Mouse (Mus musculus) hindbrain, embryonic 10.5 days (tissue): ENCODE measurements at regions not wholly inside any gene's neighbourhood (a gene's known extent, or its start where the extent isn't known, plus 50 kb on each side); places are given as distances from the start of the nearest gene placed in this dataset.

Experiments
- DNase-seq: peaks from one replicate; pipeline ENCODE4 v3.0.0-alpha.2; 2017; ENCODE audit warnings: low spot score
- H3K27ac ChIP-seq: fragments of 300-500 bp; sonication (generic); 2 replicates; pipeline ENCODE4 v1.5.1; 2016; ENCODE audit warnings: mild to moderate bottlenecking, moderate library complexity
- H3K27me3 ChIP-seq: fragments of 300-500 bp; sonication (generic); 2 replicates; pipeline ENCODE4 v1.6.1; 2016; ENCODE audit warnings: mild to moderate bottlenecking; ENCODE audit not compliant: poor library complexity, insufficient read depth, severe bottlenecking
- H3K36me3 ChIP-seq: fragments of 300-500 bp; sonication (generic); 2 replicates; pipeline ENCODE4 v1.6.1; 2016; ENCODE audit warnings: mild to moderate bottlenecking, moderate library complexity
- H3K4me1 ChIP-seq: fragments of 300-500 bp; sonication (generic); replicated peaks from 2 replicates; pipeline ENCODE4 v1.6.1; 2016; ENCODE audit warnings: mild to moderate bottlenecking
- H3K4me3 ChIP-seq: fragments of 300-500 bp; sonication (generic); 2 replicates; pipeline ENCODE4 v1.5.1; 2016; ENCODE audit warnings: mild to moderate bottlenecking, moderate library complexity
- H3K9me3 ChIP-seq: fragments of 300-500 bp; sonication (generic); 2 replicates; pipeline ENCODE4 v1.6.1; 2016; ENCODE audit warnings: mild to moderate bottlenecking, moderate library complexity
- WGBS: fragments of 180-500 bp; shearing (Covaris S2); methylation state at CpG from one replicate; pipeline ENCODE4 v1.1.7; 2016; 5-methylcytosine and 5-hydroxymethylcytosine counted together

DNA sequence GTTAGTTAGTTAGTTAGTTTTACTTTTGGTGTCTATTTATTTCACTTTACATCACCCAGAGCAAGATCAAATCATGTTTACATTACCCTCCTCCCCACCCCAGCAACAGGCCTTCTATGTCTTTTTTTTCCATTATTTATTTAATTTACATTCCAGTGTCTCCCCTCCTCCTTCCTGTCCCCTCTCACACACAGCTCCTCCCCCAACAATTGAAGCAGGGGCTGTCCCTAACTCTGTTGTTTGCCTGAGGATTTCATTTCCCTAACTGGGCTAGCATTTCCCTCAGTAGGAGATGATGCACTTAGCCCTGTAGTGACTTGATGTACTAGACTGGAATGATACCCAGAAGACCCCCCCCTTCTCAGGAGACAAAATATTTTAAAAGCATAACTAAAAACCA, 249.9 kb upstream of the Ldb2 start:
- no peak overlapping the region for H3K4me3 ChIP-seq
- 0 out of 2 replicates have a peak, but pooled peaks cover 3% of the 10 kb centered on the region for H3K4me1 ChIP-seq
- H3K9me3 ChIP-seq: no peaks in the 10 kb centered on the region
- no peaks in the 10 kb centered on the region for H3K36me3 ChIP-seq
- H3K27ac ChIP-seq: no peak overlapping the region
- DNase-seq: no peak
- H3K27me3 ChIP-seq: no peaks in the 10 kb centered on the region

GRCm38 (mm10) chr5:45042914-45043313, 243.4 kb upstream of the Ldb2 start:
- no peak for DNase-seq
- Histone ChIP-seq H3K9me3 (no peaks in the 10 kb centered on the region), H3K4me3 (no peak overlapping the region), H3K36me3 (no peaks in the 10 kb centered on the region), H3K4me1 (no peaks in the 10 kb centered on the region), H3K27me3 (no peaks in the 10 kb centered on the region), H3K27ac (no peak overlapping the region)
- WGBS: 83% methylated on average over 2 of the region's 2 CpGs

- no peaks in the 10 kb centered on the region for H3K4me1 ChIP-seq
- H3K27me3 ChIP-seq: no peaks in the 10 kb centered on the region
- no peaks in the 10 kb centered on the region for H3K9me3 ChIP-seq
- H3K4me3 ChIP-seq: no peak overlapping the region
- DNase-seq: no peak
- H3K36me3 ChIP-seq: no peaks in the 10 kb centered on the region
- 90% methylated on average over 1 of the region's 1 CpGs for WGBS
- no peak overlapping the region for H3K27ac ChIP-seq
Observed at GRCm38 (mm10) chr5:45036430-45036829, 236.9 kb upstream of the Ldb2 start.

- H3K27ac ChIP-seq: no peak overlapping the region
- no peak overlapping the region for H3K4me3 ChIP-seq
- DNase-seq: no peak
- no peaks in the 10 kb centered on the region for H3K9me3 ChIP-seq
- WGBS: 81% methylated on average over 1 of the region's 1 CpGs
- 0 out of 2 replicates have a peak, but pooled peaks cover under 1% of the 10 kb centered on the region for H3K4me1 ChIP-seq
- H3K27me3 ChIP-seq: no peaks in the 10 kb centered on the region
- no peaks in the 10 kb centered on the region for H3K36me3 ChIP-seq
Observed at GRCm38 (mm10) chr5:45033146-45033545, 233.7 kb upstream of the Ldb2 start.

DNA sequence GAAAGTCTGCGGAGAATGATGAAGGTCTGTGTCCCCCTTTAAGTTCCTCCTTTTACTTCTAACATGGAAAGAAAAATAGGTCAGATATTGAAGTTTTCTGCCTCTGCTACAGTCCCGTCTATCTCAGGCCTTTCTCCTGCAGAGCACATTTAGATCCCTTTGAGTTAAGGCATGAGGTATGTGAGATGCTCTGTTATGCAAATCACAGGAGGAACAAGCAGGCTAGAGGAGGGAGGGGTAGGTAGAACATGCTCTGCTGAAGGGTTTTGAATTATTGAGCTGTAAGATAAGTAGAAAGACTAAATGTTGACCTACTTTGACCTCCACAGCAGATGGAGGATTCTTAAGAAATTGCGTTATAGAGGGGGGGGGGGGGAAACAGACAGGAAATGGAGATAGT, 228.4 kb upstream of the Ldb2 start:
- H3K4me3 ChIP-seq: no peak overlapping the region
- DNase-seq: no peak
- no peaks in the 10 kb centered on the region for H3K27me3 ChIP-seq
- H3K9me3 ChIP-seq: no peaks in the 10 kb centered on the region
- 26% methylated on average over 3 of the region's 3 CpGs for WGBS
- H3K4me1 ChIP-seq: peaks cover 6% of the 10 kb centered on the region; the same call in 1 of the 2 replicates
- H3K36me3 ChIP-seq: no peaks in the 10 kb centered on the region
- H3K27ac ChIP-seq: no peak overlapping the region

- Histone ChIP-seq H3K4me1 (peaks cover 6% of the 10 kb centered on the region; the same call in 1 of the 2 replicates), H3K27ac (no peak overlapping the region), H3K9me3 (no peaks in the 10 kb centered on the region), H3K36me3 (no peaks in the 10 kb centered on the region), H3K4me3 (no peak overlapping the region), H3K27me3 (no peaks in the 10 kb centered on the region)
- 91% methylated on average over 2 of the region's 2 CpGs for WGBS
- DNase-seq: no peak
Observed at GRCm38 (mm10) chr5:45025383-45025782, 225.9 kb upstream of the Ldb2 start.

- H3K27me3 ChIP-seq: no peaks in the 10 kb centered on the region
- H3K36me3 ChIP-seq: no peaks in the 10 kb centered on the region
- no peak for DNase-seq
- no peak overlapping the region for H3K4me3 ChIP-seq
- H3K9me3 ChIP-seq: no peaks in the 10 kb centered on the region
- H3K4me1 ChIP-seq: no peaks in the 10 kb centered on the region
- 43% methylated on average over 2 of the region's 2 CpGs for WGBS
- no peak overlapping the region for H3K27ac ChIP-seq
Observed at GRCm38 (mm10) chr5:45007930-45008329, 208.4 kb upstream of the Ldb2 start.

DNA sequence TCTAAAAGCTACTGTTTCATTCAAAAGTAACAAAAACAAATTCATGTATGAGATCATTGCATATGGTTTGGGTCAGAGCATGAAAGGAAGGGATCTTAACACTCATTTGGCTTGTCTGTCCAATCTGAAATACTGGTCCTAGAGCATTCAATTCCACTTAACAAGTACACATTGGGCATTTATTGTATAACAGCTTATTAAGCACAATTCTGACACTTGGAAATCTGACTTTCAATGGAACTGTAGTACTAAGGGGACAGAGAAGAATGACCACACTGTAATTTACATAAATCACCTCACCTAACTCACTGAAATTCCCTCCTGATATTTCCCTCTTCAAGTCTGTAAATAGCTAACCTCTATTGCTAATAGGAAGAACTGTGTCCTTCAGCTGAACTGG, 201.5 kb upstream of the Ldb2 start:
- Histone ChIP-seq H3K4me3 (no peak overlapping the region), H3K27ac (no peak overlapping the region), H3K36me3 (no peaks in the 10 kb centered on the region), H3K27me3 (no peaks in the 10 kb centered on the region), H3K4me1 (no peaks in the 10 kb centered on the region), H3K9me3 (no peaks in the 10 kb centered on the region)
- no peak for DNase-seq

- no peak overlapping the region for H3K27ac ChIP-seq
- no peaks in the 10 kb centered on the region for H3K4me1 ChIP-seq
- DNase-seq: no peak
- H3K9me3 ChIP-seq: no peaks in the 10 kb centered on the region
- no peaks in the 10 kb centered on the region for H3K36me3 ChIP-seq
- 82% methylated on average over 3 of the region's 3 CpGs for WGBS
- no peak overlapping the region for H3K4me3 ChIP-seq
- no peaks in the 10 kb centered on the region for H3K27me3 ChIP-seq
Observed at GRCm38 (mm10) chr5:44999032-44999431, 199.6 kb upstream of the Ldb2 start.

DNA sequence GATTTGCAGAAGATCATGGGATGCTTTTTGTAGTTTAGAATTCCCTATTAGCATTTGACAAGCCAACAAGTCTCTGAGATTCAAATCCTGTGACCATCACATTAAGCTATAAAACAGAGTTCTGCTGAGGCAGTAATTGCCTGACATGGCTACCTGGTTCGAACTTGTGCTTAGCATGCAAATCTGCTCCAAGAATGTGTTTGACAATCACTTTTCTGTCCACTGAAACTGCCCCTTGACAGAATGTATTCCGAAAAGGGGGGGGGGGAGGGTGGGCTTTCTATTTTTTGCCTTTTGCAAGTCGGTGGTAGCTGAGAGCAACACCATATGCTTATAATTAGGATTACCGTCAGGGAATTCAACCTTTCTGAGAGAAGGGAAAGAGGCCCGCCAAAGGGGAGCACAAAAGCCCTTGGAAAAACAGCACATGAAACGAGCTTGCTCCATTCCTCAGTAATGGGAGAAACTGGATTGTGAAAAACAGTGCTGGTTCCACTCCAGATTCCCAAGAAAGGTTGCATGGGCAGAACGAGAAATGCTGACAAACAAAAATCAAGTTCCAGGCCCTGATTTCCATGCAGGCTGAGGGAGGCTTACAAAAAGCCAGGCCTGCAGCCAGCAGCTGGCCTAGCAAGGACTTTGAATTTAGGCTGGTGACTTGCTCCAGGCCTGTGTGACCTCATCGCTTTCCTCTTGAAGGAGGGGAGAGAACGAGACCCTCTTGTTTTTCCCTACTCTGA, 176.1 kb upstream of the Ldb2 start:
- DNase-seq: peak; percentile 69
- Histone ChIP-seq H3K27me3 (no peaks in the 10 kb centered on the region), H3K36me3 (no peaks in the 10 kb centered on the region), H3K27ac (peak overlapping the region; percentile 85), H3K4me1 (peaks cover 9% of the 10 kb centered on the region), H3K9me3 (no peaks in the 10 kb centered on the region), H3K4me3 (no peak overlapping the region)
- 34% methylated on average over 9 of the region's 9 CpGs for WGBS

GRCm38 (mm10) chr5:44943023-44943921, 143.8 kb upstream of the Ldb2 start:
- peaks cover 23% of the 10 kb centered on the region for H3K4me1 ChIP-seq
- WGBS: 23% methylated on average over 7 of the region's 7 CpGs
- H3K27ac ChIP-seq: peak overlapping the region; percentile 70
- DNase-seq: peak; percentile 74
- 0 out of 2 replicates have a peak, but pooled peaks cover 5% of the 10 kb centered on the region for H3K27me3 ChIP-seq
- H3K9me3 ChIP-seq: peaks cover 2% of the 10 kb centered on the region; the same call in 1 of the 2 replicates
- no peaks in the 10 kb centered on the region for H3K36me3 ChIP-seq
- no peak overlapping the region for H3K4me3 ChIP-seq

GRCm38 (mm10) chr5:44942575-44942974, 143.1 kb upstream of the Ldb2 start:
- peak overlapping the region; percentile 70 for H3K27ac ChIP-seq

DNA sequence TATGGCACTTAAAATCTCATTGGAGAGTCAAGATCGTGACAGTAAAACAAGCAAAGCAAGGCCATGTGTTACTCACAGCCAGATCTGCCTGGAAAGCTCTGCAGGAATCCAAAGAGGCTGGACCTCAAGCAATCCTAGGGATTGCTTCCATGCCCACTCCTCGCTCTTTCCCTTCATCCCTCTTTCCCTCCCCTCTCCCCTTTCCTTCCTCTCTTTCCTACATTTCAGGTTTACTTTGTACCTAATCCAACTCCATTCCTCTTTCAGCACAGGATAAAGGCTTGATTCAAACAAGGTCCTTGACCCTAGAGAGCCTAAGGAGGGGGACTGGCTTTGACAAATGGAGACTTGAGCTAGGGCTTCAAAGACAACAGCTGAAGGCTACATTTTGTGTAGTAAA, 126.0 kb upstream of the Ldb2 start:
- H3K9me3 ChIP-seq: no peaks in the 10 kb centered on the region
- H3K27me3 ChIP-seq: no peaks in the 10 kb centered on the region
- H3K27ac ChIP-seq: no peak overlapping the region
- no peak overlapping the region for H3K4me3 ChIP-seq
- WGBS: 43% methylated on average over 2 of the region's 2 CpGs
- H3K4me1 ChIP-seq: no peaks in the 10 kb centered on the region
- DNase-seq: no peak
- no peaks in the 10 kb centered on the region for H3K36me3 ChIP-seq

More at GRCm38 (mm10) chr5:44942575-44942974, 143.1 kb upstream of the Ldb2 start:
- H3K4me3 ChIP-seq: no peak overlapping the region
- DNase-seq: no peak
- peaks cover 23% of the 10 kb centered on the region for H3K4me1 ChIP-seq
- H3K9me3 ChIP-seq: peaks cover 2% of the 10 kb centered on the region; the same call in 1 of the 2 replicates
- H3K36me3 ChIP-seq: no peaks in the 10 kb centered on the region
- 57% methylated on average over 2 of the region's 2 CpGs for WGBS
- H3K27me3 ChIP-seq: 0 out of 2 replicates have a peak, but pooled peaks cover 5% of the 10 kb centered on the region
